Mouse (Mus musculus) brain, embryonic 14.5 days (tissue): ENCODE data around the gene Serpinb9b. TPM values are rescaled to one million over a fixed set of nuclear protein-coding genes. Genes with fewer than 3 reads are reported as not detected.
A peak's percentile ranks its signal among the peaks of the same experiment; 100 is the strongest.

ENCODE experiments used
- DNase-seq: peaks from one replicate; pipeline ENCODE4 v3.0.0-alpha.2; 2011; ENCODE audit warnings: low read depth
- CTCF ChIP-seq: fragments of 200-500 bp; IDR thresholded peaks from 2 replicates; pipeline ENCODE4 v1.5.1; 2012; ENCODE audit warnings: inconsistent platforms, mild to moderate bottlenecking, moderate library complexity, borderline replicate concordance; ENCODE audit not compliant: insufficient read depth, insufficient read length; ENCODE audit errors: extremely low read depth
- POLR2A ChIP-seq: fragments of 200-500 bp; IDR thresholded peaks from 2 replicates; pipeline ENCODE4 v1.6.1; 2012; ENCODE audit warnings: mild to moderate bottlenecking, inconsistent platforms, borderline replicate concordance; ENCODE audit not compliant: poor library complexity, insufficient read depth, insufficient read length, severe bottlenecking; ENCODE audit errors: extremely low read depth
- polyA plus RNA-seq: library from polyadenylated mRNA; depleted of rRNA; stranded (reverse); fragments of >200 nt; gene quantifications from 2 replicates; pipeline ENCODE4 v1.2.3, GENCODE M21; 2012; rRNA removed

Gene Serpinb9b
- 0.14 and 0.15 TPM in 2 replicates for polyA plus RNA-seq

DNA sequence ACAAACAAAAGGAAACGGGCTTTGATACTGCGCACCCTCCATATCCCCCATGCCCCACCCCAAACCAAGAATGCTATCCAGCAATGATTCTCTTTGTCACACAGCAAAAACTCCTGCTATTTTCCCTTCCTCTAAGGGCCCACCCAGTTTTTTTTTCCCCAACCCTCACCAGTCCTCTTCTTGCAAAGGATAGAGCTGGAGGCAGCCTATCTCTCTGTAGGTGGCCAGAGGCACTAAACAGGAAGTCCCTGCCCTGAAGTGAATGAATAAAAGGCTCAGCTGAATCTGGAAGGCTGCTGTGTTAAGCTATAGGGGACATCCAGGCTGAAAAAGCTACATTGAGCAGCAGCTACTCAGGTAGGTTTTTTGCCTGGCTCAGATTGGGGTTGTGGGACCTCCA is at the start of gene Serpinb9b:
Serpinb9b (plus strand) TSS at position 173 of the 400 bp plus-strand sequence.
- no peak for DNase-seq
- TF ChIP-seq CTCF (no peak), POLR2A (no peak)

DNA sequence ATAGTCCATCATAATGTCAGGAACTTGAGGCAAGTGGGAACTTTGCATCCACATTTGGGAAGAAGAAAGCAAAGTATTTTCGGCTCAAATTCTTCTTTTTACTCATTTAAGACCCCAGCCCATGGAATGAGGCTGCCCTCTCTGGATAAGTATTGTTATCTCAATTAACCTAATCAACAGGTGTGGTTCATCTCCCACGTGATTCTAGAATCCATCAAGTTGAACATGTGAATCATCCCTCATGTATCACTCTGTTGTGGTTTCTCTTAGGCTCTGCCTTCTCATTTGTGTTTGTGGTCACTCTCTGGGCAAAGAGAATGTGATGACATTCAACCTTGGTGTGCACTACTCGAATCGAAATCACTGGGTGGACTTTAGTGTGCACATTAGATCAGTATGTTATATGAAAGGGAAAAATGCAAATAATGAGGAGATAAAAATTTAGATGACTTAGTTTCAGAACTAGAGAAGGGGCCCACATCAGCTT is 44.6 kb upstream of the Serpinb9b start:
- DNase-seq: no peak
- TF ChIP-seq CTCF: no peak

DNA sequence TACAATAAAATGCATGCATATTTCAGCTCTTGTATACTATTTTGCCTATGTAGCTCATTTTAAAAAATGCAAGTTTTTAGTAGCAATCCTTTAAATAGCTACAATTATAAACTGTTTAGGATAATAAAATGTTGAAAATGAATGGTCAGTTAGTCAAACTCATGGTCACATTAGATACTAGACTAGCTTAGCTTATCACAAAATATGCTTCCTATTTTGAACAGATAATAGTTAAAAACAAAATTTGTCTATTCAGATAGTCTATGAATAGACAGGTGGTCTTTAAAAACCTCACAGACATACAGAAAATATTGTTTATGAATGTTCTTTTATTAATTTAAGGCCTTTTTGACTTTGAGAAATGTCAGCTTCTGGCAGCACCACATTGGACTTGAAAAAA is 41.0 kb upstream of the Serpinb9b start:
- TF ChIP-seq POLR2A: no peak
- no peak for TF ChIP-seq CTCF
- DNase-seq: no peak

DNA sequence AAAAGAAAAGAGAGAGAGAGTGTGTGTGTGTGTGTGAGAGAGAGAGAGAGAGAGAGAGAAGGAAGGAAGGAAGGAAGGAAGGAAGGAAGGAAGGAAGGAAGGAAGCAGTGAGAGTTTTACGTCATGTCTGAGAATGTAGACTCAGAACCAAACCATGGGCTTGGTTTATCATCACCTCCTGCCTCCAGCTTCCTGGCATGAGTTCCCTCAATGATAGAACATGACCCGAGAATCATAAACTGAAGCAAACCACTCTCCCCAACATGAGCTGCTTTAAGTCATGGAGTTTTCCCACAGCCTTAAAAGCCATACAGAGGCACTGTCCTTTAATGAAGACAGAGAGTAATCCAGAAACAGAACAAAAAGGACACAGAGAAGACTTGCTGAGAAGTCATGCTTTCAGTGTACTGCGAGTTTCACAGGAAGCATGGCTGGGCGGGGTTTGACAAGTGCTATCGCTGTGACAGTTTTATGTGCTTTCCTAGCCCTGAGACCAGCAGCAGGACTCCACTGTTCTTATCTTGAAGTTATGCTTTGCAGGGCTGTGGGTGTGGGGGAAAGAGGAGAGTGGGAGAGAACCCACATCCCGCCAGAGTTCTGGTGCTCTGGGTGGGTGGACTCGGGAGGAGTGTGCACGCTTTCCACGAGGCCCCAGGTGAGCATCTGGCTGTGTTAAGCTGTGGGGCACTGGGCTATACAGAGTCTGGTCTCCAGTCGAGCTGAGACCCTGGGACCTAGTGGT is 33.9 kb upstream of the Serpinb9b start:
- TF ChIP-seq POLR2A: no peak
- TF ChIP-seq CTCF: no peak
- no peak for DNase-seq

DNA sequence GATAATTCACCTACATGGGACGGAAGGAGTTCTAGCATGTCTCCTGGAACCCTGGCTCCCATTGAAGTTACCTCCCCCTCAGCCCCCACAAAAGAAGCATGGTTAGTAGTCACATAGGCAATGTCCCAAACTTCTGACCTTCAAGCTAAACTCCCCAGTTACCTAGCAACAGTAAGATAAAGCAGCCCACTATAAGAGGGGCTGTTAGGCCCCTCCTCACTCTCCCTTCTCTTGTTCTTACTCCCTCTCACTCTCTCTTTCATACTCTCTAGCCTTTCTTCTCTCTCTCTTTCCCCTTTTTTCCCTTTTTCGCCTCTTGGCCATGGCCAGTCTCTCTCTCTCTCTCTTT is 33.3 kb upstream of the Serpinb9b start:
- no peak for DNase-seq
- no peak for TF ChIP-seq CTCF

DNA sequence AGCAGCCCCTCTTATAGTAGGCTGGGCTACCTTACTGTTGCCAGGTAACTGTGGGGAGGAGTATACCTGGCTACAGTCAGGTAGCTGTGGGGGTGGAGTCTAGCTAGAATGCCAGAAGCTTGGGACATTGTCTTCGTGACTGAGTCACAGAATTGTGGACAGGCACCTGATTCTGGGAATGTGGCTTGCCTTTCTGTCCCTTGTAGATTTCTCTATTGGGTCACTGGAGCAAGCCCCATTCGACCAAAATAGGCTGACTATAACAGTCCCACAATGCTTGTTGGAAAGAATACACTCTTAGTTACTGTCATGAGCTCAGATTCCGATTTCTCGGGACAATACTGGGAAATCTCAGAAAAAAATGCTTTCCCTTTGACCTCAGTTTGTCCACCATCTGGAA is 32.2 kb upstream of the Serpinb9b start:
- TF ChIP-seq CTCF: no peak
- no peak for TF ChIP-seq POLR2A
- no peak for DNase-seq

DNA sequence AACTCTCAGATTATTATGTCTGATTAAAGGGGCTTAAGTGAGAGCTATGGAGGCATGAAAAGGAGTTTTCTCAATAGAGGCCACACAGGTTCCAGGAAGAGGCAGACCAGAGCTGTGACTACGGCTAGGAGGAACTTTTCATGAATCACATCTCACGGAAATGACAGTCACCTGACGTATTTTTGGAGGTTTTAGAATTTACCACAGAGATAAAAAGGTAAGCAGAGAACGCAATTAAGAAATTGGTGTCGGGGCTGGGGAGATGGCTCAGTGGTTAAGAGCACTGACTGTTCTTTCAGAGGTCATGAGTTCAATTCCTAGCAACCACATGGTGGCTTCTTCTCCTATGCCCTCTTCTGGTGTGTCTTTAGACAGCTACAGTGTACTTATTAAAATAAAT is 25.9 kb upstream of the Serpinb9b start:
- no peak for TF ChIP-seq POLR2A
- no peak for TF ChIP-seq CTCF
- DNase-seq: no peak

DNA sequence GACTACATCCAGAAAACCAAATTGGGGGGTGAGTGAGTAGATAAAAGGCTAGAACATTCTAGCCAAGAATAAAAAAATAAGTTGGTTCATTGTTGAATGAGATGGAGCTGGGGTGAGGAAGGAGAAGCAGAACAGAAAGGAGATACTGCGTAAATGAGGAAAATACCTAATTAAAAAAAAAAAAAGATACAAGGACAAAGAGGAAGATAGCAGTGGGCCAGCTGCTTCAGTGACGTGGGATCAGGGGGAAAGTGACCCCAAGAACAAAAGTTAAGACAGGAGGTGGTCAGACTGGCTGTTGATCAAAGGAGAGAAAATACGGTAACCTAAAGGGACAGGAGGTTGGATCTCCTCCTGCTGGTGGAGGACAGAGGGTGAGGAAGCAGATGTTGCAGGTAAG is 24.3 kb upstream of the Serpinb9b start, which contains the start of gene Serpinb9:
Serpinb9 (plus strand) TSS at position 301 of the 400 bp plus-strand sequence.
- DNase-seq: no peak
- no peak for TF ChIP-seq POLR2A
- TF ChIP-seq CTCF: no peak

DNA sequence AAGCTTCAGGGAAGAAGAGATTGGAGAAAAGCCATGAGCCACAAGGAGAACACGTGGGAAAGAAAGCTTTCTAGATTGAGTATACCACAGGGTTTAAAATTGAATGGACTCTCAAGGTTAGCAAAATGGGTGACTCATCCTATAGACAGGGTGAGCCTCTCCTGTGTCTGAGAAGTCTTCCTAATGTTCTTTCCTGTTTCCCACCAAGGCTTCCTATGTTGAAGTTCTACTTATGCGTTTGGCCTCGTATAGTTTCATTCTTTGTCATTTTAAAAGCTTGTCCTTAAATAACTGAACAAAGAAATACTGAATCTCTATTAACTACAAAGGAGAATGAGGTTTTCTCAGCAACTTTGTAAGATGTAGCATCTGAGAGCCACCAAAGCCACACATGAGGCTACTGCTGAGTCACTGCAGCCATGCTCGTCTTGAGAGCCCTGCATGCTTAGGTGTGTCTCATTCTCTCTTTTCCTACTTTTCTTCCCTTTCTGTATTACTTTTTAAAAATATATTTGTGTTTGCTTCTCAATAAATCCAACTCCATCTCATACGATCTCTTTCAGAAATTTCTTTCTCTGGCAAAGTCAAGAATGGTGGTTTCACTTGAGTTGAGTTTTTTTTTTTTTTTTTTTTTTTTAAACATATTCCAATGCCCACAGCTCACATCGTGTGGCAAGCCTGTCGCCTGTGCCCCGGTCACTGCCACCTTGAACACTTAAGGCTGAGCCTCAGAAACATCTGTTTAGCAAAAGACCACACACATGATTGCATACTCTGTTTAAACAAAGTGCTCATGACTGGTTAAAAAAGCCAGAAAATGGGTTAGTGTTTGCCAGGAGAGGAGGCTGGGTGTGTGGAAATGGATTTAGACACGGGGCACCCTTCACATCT is 23.4 kb upstream of the Serpinb9b start:
- TF ChIP-seq CTCF: no peak
- no peak for TF ChIP-seq POLR2A
- DNase-seq: no peak

DNA sequence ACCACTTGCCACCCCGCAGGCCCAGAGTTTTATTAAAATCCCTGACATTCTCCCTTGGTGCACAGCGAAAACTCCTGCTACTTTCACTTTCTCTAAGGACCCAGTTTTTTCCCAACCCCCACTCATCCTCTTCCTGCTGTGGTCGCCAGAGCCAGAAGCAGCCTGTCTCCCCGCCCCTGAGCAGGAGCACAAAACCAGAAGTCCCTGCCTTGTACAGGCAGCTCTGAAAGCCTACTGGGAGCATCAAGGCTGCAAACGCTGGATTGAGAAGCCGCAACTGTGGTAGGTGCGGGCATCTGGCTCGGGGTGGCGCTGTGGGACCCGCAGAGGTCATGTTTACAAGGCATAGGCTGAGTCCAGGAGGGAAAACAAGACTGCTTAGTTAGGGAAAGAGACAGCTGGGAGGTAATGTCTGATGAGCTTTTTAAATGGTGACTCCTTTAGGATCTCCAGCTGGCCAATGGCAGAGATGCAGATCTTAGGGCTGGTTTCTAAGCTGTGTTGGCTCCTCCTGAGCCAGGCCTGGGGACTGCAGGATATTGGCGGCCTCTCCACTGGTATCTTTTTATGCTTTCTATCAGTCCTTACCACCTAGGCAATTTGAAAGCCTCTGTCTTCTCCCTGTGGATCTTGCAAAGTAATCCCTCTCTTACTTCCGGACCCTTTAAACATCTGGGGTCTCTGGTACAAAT is 22.7 kb upstream of the Serpinb9b start:
- peak; percentile 70 for DNase-seq
- TF ChIP-seq POLR2A (no peak), CTCF (peak; percentile 54)

DNA sequence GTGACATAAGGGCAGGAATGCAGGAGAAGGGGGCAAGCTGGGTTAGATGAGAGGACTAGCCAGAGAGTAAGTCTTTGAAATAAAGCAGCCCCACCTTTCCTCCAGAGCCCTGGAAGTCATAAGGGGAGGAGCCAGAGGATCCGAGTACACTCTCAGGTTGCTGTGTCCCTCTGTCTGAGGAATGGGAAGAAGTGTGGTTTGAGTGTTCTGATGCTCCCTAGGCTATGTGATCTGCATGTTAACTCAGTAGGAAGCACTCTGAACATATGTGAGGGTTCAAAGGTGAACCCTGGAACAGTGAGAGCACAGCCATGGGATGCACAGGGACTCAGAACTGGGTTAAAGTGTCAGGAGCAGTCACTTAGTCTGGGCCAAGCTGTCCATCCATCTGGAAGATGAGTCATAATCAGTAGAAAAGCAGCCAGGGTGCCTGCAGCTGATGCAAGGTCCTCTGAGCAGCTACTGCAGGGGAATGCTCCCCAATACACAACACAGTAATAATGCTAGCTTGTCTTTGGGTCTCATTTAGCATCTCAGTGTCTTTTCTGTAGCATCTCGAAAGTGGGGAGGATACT is 21.6 kb upstream of the Serpinb9b start:
- DNase-seq: no peak
- TF ChIP-seq POLR2A (no peak), CTCF (no peak)
